Mouse (Mus musculus) cerebellum, postnatal 14 days (tissue): ENCODE measurements around the gene Cbwd1.
A peak's percentile ranks its signal among the peaks of the same experiment; 100 is the strongest.
"Not testable (repeated sequence)": the region's sequence is repeated elsewhere in the genome, so short reads cannot be mapped to it uniquely, and the experiment has no call there.

Source experiments
- DNase-seq, 2 experiments: peaks; one replicate each; pipeline ENCODE4 v3.0.0; 2021; ENCODE audit warnings: mixed read lengths in 2 of 2

The Cbwd1 gene

GRCm38 (mm10) chr19:24896536-24896935 lies 64.9 kb downstream of the Cbwd1 start:
- no peak for DNase-seq

GRCm38 (mm10) chr19:24886888-24887287 lies 74.5 kb downstream of the Cbwd1 start:
- DNase-seq: no peak

GRCm38 (mm10) chr19:24885504-24885903 lies 75.9 kb downstream of the Cbwd1 start:
- DNase-seq: peak; percentile 73 to 76

GRCm38 (mm10) chr19:24881237-24881636 lies 80.2 kb downstream of the Cbwd1 start:
- no peak for DNase-seq

- not testable (repeated sequence) for DNase-seq
These were observed 86.1 kb downstream of the Cbwd1 start, which contains the start of gene Gm10053 for GRCm38 (mm10) chr19:24875129-24875870. Gene Gm10053 (plus strand): TSS chr19:24875686.

- peak; percentile 34 for DNase-seq
These were observed 87.5 kb downstream of the Cbwd1 start for GRCm38 (mm10) chr19:24873873-24874272.

GRCm38 (mm10) chr19:24871037-24871635 lies 90.3 kb downstream of the Cbwd1 start:
- peak; percentile 87 to 89 for DNase-seq
